Mouse (Mus musculus): ENCODE data around the gene Socs3. TPM values are rescaled to one million over a fixed set of nuclear protein-coding genes. Genes with fewer than 3 reads are reported as not detected.

Gene Socs3
- polyA plus RNA-seq, 1 experiment from 2014 or later, result 6.7 TPM

DNA sequence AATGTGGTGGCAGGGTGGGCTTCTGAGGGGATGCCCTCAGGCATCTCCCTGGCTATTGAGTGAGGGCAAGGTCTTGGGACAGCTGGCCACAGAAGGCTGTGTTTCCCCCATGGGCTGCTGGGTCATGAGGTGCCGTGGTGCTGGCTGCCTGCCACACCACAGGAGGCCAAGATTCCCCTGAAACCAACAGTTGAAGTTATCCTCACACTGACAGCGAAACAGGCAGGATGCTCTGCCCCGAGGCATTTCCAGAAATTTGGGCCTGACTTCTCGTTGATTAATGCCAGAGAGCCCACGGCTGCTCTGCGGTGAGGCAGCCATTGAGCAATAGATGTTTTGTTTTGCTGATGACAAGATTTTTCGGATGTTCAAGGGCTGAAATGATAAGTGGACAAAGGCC, 9.5 kb upstream of the Socs3 start:
- no peak for ATAC-seq (ENCODE audit: low FRiP score)
- Histone ChIP-seq H3K4me1 (peaks cover 21% of the 10 kb centered on the region), H3K27me3 (replicated peaks) (no peaks in the 10 kb centered on the region), H3K36me3 (no peaks in the 10 kb centered on the region), H3K9ac (replicated peaks) (no peak overlapping the region), H3K4me2 (no peak overlapping the region), H3K27ac (replicated peaks) (no peak overlapping the region), H3K4me3 (replicated peaks) (no peak overlapping the region), H3K9me3 (replicated peaks) (no peaks in the 10 kb centered on the region)
- WGBS, result 55% methylated on average over 7 of the region's 7 CpGs

DNA sequence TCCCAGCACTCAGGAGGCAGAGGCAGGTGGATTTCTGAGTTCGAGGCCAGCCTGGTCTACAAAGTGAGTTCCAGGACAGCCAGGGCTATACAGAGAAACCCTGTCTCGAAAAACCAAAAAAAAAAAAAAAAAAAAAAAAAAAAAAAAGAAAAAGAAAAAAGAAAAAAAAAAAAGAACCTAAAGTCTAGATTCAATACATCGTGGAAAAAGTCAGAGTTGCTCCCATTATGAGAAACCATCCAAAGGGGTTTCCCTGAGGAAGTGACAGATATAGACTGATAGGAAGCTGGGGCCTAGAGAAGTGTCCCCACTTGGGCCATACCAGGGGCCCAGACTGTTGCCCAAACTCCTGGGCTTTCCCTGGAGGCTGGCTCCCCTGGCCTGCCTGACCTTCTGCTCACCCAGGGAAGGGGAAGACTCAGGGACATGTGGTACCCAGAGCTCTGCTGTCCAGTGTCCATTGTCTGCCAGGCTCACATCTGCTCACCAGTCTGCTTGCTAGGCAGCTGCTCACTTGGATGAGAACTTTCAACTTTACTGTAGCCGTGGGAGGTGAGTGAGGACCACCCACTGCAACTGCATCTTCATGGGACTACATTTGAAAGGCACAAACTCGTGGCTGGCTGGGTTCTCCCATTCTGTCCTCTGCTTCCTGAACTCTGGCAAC, 8.0 kb upstream of the Socs3 start:
- H3K36me3 ChIP-seq, result no peaks in the 10 kb centered on the region
- H3K4me1 ChIP-seq, result peaks cover 23% of the 10 kb centered on the region
- H3K9ac ChIP-seq (replicated peaks), result no peak overlapping the region
- whole genome bisulfite sequencing, result 69% methylated on average over 5 of the region's 5 CpGs
- H3K4me3 ChIP-seq (replicated peaks), result no peak overlapping the region
- no peaks in the 10 kb centered on the region for H3K27me3 ChIP-seq (replicated peaks)
- no peak for ATAC-seq (ENCODE audit: low FRiP score)
- H3K4me2 ChIP-seq, result no peak overlapping the region
- no peak overlapping the region for H3K27ac ChIP-seq (replicated peaks)
- no peaks in the 10 kb centered on the region for H3K9me3 ChIP-seq (replicated peaks)

DNA sequence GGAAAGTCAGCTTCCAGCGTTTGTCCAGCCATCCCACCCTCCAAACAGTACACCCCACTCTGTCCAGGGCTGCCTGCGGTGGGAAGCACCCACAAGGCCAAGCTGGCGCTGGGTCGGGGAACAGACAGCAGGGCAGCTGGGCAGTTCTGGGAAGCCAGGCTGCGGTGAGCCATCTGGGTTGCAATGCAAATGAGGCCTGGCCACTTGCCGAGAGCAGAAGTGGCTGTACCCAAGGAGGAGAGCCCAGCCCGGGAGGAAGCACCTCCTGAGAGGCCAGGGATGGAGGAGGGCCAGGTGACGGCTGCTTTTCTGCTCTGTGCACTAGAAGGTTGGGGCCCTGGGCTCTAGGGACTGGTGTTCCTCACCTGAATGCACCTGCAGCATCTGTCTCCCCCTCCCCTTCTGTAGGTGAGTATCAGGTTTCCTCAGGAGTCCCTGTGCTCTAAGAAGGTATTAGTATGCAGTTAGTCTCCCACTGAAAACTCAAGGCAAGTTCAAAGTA, 6.3 kb upstream of the Socs3 start:
- Histone ChIP-seq H3K27me3 (replicated peaks) (no peaks in the 10 kb centered on the region), H3K4me3 (replicated peaks) (no peak overlapping the region), H3K4me2 (no peak overlapping the region), H3K9me3 (replicated peaks) (no peaks in the 10 kb centered on the region), H3K27ac (replicated peaks) (peak overlapping the region; percentile 60), H3K4me1 (peaks cover 23% of the 10 kb centered on the region), H3K36me3 (no peaks in the 10 kb centered on the region), H3K9ac (replicated peaks) (no peak overlapping the region)
- WGBS, result 4% methylated on average over 8 of the region's 8 CpGs
- ATAC-seq (ENCODE audit: low FRiP score), result peak; percentile 28; the same call in 1 of the 2 replicates

DNA sequence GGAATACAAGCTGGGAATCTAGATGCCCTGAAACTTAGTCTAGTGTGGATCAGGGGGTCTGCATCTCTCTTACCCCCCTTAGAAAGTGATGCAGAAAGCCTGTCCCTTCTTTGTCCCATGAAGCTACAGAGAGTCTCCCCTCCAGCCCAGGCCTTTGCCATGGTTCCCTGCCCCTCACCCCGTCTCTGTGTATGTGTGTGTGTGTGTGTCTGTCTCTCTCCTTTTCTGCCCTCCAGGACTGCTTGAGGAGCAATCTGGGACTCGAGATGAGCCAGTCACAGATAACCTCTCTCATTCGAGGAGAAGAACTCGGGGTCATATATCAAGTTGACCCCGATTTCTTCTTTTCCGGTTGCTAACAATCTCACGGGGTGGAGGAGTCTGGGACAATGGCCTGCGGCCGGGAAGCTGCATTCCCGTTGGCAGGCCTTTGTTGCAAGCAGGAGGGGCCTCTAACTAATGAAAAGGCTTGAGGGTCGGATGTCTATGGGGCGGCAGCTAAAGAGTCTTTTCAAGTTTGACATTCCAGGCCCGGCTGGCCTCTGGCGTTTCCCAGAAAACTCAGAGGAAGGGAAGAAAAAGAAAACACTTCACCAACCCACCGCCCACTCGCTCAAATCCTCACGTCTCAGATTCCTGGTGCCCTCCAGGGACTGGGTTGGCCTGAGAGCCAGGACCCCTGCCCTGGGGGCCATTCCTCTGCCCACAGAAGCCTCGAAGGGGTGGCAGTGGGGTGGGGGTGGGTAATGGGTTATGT, 5.5 kb upstream of the Socs3 start:
- Histone ChIP-seq H3K4me2 (no peak overlapping the region), H3K27ac (replicated peaks) (peak overlapping the region; percentile 60), H3K36me3 (no peaks in the 10 kb centered on the region), H3K9me3 (replicated peaks) (no peaks in the 10 kb centered on the region), H3K4me1 (peaks cover 24% of the 10 kb centered on the region), H3K4me3 (replicated peaks) (no peak overlapping the region), H3K27me3 (replicated peaks) (no peaks in the 10 kb centered on the region), H3K9ac (replicated peaks) (no peak overlapping the region)
- WGBS, result 6% methylated on average over 18 of the region's 18 CpGs
- peak; percentile 31; the same call in 1 of the 2 replicates for ATAC-seq (ENCODE audit: low FRiP score)

DNA sequence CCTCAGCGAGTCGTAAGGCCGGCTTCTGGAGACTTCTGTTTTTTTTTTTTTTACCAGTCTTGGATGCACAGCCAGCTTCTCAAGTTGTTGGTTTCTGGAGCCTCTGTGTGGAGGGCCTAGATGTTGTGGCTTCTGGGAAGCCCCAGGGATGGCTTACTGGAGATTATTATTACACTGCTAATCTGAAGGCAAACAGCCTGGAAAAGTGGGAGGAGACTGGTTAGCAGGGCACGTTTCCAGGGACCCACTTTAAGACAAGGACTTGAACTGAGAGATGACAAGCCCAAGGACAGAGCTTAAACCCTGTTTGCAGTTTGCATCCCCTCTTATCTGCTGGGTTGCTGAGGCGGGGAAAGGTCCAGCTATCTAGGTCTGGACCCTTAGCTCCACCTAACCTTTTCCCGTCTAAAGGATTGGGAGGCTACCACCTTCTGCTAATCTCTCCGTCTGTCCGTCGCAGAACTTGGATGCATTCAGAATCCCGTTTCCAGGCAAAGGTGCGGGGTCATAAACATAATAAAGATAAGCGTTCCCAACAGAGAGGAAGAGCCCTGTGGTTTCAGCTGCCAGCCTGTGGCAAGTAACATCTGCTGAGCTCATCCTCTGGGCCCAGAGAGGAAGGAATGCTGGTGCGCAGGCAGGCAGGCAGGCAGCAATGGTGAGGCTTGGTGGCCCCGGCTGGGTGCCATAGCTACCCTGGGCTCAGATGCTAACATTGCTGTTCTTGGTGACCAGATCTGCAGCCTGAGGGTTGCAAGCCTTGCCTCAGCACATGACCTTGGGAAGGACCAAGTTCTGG, 4.7 kb upstream of the Socs3 start:
- H3K9ac ChIP-seq (replicated peaks), result no peak overlapping the region
- no peak overlapping the region for H3K27ac ChIP-seq (replicated peaks)
- peaks cover 32% of the 10 kb centered on the region for H3K4me1 ChIP-seq
- no peaks in the 10 kb centered on the region for H3K9me3 ChIP-seq (replicated peaks)
- H3K4me2 ChIP-seq, result no peak overlapping the region
- no peak overlapping the region for H3K4me3 ChIP-seq (replicated peaks)
- H3K27me3 ChIP-seq (replicated peaks), result no peaks in the 10 kb centered on the region
- no peaks in the 10 kb centered on the region for H3K36me3 ChIP-seq
- 28% methylated on average over 14 of the region's 14 CpGs for WGBS
- ATAC-seq (ENCODE audit: low FRiP score), result no peak

DNA sequence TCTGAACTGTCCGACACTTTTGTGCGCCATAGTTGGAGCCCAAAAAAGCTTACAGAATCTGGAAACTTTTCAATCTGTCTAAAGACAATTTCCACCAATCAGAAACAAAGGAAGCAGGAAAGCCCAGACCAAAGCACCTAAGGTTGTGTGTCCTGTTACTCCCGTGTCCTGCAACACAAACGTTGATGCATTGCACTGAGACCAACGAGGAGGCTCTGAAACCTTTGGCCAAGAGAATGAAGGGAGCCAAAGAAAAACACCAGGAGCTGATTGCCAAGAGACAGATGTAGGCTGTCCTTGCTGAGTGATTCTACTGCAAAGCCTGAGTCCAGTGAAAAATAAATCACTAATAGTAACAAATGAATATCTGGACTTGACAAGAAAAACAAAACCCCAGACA, 3.7 kb upstream of the Socs3 start:
- Histone ChIP-seq H3K4me2 (no peak overlapping the region), H3K4me3 (replicated peaks) (no peak overlapping the region), H3K9me3 (replicated peaks) (no peaks in the 10 kb centered on the region), H3K9ac (replicated peaks) (no peak overlapping the region), H3K27me3 (replicated peaks) (no peaks in the 10 kb centered on the region), H3K4me1 (peaks cover 39% of the 10 kb centered on the region), H3K36me3 (no peaks in the 10 kb centered on the region), H3K27ac (replicated peaks) (no peak overlapping the region)
- WGBS, result 43% methylated on average over 5 of the region's 5 CpGs
- no peak for ATAC-seq (ENCODE audit: low FRiP score)

DNA sequence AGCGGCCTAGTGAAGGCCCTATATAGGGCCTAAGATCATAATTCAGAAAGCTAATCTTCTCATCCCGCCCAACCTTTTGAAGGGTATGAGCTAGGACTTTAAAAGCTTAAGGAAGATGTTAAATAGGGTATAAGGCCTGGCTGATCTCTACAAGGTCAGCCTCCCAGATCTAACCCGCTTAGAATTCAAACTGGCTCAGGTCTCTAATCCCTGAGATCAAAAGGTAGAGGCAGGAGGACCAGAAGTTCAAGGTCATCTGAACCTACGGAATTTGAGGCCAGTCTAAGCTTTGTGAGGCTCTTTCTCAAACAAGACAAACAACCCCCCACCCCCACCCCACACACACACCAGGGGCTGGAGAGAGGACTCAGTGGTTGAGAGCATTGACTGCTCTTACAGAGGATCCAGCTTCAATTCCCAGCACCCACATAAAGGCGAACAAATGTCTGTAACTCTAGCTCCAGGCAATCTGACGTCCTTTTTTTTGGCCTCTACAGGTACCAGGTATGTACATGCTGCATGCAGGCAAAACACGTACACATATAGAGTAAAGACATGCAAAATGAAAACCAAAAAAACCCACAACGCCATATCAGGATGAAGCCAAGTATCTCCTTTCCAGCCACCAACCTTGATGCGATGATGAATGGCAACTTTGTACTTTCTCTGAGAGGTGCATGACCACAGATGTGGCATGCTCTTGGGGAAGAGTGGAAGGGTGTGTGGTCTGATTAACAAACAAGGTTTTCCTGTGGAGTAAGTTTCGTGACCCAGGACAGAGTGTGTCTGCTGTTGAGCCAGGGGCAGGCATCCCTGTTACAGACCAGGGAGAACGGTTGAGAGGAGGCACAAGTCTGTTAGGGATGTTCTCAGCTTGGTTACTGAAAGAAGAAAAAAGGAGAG, 3.1 kb upstream of the Socs3 start:
- Histone ChIP-seq H3K9ac (replicated peaks) (no peak overlapping the region), H3K4me3 (replicated peaks) (no peak overlapping the region), H3K4me2 (no peak overlapping the region), H3K27ac (replicated peaks) (no peak overlapping the region), H3K36me3 (no peaks in the 10 kb centered on the region), H3K4me1 (peaks cover 45% of the 10 kb centered on the region), H3K9me3 (replicated peaks) (no peaks in the 10 kb centered on the region), H3K27me3 (replicated peaks) (no peaks in the 10 kb centered on the region)
- 82% methylated on average over 11 of the region's 11 CpGs for WGBS
- ATAC-seq (ENCODE audit: low FRiP score), result no peak

DNA sequence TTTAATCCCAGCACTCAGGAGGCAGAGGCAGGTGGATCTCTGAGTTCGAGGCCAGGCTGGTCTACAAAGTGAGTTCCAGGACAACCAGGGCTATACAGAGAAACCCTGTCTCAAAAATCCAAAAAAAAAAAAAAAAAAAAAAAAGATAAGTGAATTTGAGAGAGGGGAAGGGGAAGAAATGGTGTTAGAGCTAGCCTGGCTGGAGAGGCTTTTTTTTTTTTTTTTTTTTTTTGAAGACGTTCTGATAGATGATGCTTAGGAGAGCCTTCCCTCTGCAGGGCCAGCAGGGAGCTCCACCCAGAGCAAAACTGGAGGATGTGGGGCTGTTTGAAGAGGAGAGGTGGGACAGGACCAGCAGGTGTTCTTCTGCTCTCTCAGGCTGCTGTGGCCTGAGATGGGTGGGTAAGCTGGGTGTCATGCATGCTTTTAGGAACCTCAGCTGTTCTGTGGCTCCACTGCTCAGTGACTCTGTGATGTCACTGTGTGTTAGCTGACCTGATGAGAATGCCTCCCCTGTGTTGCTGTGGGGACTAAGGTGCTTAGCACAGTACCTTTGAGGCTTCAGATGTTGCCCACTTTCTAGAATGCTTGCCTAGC, 1.9 kb upstream of the Socs3 start:
- Histone ChIP-seq H3K27ac (replicated peaks) (no peak overlapping the region), H3K4me1 (peaks cover 57% of the 10 kb centered on the region), H3K36me3 (no peaks in the 10 kb centered on the region), H3K9ac (replicated peaks) (no peak overlapping the region), H3K27me3 (replicated peaks) (peaks cover 7% of the 10 kb centered on the region), H3K9me3 (replicated peaks) (no peaks in the 10 kb centered on the region), H3K4me2 (no peak overlapping the region), H3K4me3 (replicated peaks) (no peak overlapping the region)
- WGBS, result 45% methylated on average over 2 of the region's 2 CpGs
- ATAC-seq (ENCODE audit: low FRiP score), result no peak

DNA sequence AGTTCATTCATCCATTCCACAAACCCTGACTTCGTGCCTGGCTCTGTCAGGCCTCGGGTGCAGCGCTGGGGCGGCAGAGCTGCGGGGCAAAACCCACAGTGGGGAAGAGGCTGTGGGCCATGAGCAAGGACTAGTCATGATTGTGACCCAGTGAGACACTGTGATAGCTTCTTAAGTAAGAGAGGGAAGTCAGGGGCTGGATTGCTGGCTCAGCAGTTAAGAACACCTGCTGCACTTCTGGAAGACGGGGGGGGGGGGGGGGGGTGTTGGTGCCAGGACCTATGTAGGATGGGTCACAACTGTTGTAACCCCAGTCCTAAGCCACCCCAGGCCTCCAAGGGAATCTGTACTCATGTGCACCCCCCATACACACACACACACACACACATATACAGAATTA, 1.3 kb upstream of the Socs3 start:
- Histone ChIP-seq H3K9me3 (replicated peaks) (no peaks in the 10 kb centered on the region), H3K27ac (replicated peaks) (no peak overlapping the region), H3K4me1 (peaks cover 59% of the 10 kb centered on the region), H3K4me2 (no peak overlapping the region), H3K9ac (replicated peaks) (no peak overlapping the region), H3K36me3 (no peaks in the 10 kb centered on the region), H3K27me3 (replicated peaks) (peaks cover 13% of the 10 kb centered on the region), H3K4me3 (replicated peaks) (no peak overlapping the region)
- 56% methylated on average over 6 of the region's 6 CpGs for WGBS
- no peak for ATAC-seq (ENCODE audit: low FRiP score)

DNA sequence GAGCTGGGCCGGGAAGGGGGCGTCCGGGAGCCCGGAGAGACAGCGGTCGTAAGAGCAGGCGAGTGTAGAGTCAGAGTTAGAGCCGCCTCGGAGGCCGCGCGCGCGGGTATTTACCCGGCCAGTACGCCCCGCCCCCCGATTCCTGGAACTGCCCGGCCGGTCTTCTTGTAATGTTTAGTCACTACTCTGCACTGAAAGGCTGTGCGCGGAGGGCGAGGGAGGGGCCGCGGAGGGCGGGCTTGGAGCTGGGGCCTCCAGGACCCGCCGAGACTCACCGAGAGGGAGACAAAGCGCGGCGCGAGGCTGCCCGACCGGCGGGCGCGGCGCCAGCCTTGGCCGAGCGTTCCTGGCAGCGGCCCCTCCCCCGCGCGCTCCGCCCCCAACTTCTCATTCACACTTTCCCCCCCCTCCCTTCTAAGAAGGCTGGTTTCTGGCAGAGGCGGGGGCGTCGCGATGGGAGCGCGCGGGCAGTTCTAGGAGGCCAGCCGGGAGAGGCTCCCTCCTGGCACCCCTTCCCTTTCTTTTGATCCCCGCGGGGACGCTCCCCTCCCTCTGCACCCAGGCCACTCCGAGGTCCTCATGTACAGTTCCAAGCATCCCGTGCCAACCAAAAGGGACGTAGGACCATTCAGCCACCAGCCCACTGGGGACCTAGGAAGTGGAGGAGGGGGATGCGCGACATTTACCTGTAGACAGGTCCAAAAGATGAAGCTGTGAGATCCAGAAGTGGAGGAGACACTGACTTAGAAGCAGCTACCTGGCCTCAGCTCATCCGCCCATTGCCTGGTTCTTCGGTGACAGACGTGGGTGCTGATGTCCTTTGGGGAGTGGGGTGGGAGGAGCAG, 525 bp downstream of the Socs3 start:
- peak overlapping the region; percentile 80 for H3K4me2 ChIP-seq
- H3K9ac ChIP-seq (replicated peaks), result peak overlapping the region; percentile 74
- H3K4me1 ChIP-seq, result peaks cover 57% of the 10 kb centered on the region
- no peaks in the 10 kb centered on the region for H3K9me3 ChIP-seq (replicated peaks)
- H3K36me3 ChIP-seq, result no peaks in the 10 kb centered on the region
- WGBS, result under 1% methylated on average over 56 of the region's 65 CpGs
- ATAC-seq (ENCODE audit: low FRiP score), result peak; percentile 86
- peak overlapping the region; percentile 89 for H3K27ac ChIP-seq (replicated peaks)
- peaks cover 13% of the 10 kb centered on the region for H3K27me3 ChIP-seq (replicated peaks)
- H3K4me3 ChIP-seq (replicated peaks), result peak overlapping the region; percentile 64

All from neural tube, embryonic 15.5 days (tissue).